Mouse (Mus musculus) frontal cortex, postnatal 10 days (tissue): ENCODE measurements at regions not wholly inside any gene's neighbourhood (a gene's known extent, or its start where the extent isn't known, plus 50 kb on each side); places are given as distances from the start of the nearest gene placed in this dataset.

Experiments
- DNase-seq, 2 experiments: peaks; one replicate each; pipeline ENCODE4 v3.0.0; 2022; ENCODE audit warnings: low spot score in 2 of 2, mixed read lengths in 1 of 2

DNA sequence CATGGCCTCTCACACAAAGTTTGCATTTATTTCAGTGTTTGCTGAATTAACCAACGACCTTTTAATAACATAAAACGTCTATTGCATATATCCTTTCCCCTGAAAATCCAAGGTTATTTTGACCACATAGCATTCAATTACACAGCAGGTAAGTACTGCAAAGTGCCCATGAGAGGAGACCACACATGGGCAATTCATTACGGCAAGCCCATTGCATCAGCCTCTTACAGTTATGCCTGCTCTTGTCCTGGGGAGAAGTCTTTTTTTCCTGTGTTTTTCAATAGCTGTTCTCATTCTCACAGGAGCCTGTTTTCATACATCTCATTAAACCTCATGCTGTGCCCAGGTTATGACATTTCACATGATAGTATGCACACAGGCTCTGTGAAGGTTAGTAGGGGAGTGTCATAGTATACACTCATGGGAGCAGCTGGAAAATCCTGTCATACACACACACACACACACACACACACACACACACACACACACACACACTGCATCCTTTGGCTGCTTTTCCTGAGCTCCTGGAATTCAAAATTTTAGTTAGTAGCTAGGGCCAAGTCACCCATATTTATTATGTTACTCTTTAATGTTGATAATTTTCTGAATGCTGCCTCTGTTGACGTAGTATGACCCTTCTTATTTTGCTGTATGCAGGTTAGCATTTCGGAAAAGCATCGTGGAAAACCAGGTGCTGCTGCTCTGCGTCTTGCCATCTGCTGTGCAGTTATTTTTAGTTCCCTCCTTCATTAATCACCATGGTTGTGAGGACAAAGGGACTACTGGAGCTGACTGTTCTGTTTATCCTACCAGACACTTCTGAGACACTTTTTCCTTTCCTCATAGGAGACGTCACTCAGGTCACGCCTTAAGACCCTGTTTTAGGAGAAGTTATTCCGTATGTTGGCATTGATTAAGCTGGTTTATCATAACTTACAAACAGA is 483.6 kb downstream of the Bckdhb start:
- DNase-seq: no peak
